Mouse (Mus musculus) fibroblast of lung, adult 2 months (primary cell): ENCODE results near the gene Stpg3.

Source experiments
- DNase-seq: peaks from one replicate; pipeline ENCODE4 v3.0.0-alpha.2; 2011; ENCODE audit warnings: low read depth

Gene Stpg3

DNA sequence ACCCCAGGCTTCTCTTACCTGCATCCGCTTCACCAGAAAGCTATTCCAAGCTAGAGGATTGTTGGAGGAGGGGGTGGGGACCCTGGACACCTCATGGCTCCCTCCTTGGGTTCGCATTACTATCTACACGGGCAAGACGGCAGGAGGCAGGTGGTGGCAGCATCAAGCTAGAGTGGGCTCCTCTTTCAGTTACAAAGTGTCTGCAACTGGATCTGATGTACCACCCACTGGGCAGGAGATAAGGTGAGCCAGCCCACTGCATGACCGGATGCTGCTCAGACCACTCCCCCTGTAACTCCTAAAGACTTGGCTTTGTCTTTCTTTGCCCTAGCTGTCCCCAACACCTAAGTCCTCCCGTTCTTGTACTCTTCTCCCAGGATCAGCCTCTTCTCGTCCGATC, 22.2 kb upstream of the Stpg3 start, which contains the start of gene Rnf224:
TSS of gene Rnf224 (minus strand) at position 174 of the 400 bp plus-strand sequence.
- no peak for DNase-seq

DNA sequence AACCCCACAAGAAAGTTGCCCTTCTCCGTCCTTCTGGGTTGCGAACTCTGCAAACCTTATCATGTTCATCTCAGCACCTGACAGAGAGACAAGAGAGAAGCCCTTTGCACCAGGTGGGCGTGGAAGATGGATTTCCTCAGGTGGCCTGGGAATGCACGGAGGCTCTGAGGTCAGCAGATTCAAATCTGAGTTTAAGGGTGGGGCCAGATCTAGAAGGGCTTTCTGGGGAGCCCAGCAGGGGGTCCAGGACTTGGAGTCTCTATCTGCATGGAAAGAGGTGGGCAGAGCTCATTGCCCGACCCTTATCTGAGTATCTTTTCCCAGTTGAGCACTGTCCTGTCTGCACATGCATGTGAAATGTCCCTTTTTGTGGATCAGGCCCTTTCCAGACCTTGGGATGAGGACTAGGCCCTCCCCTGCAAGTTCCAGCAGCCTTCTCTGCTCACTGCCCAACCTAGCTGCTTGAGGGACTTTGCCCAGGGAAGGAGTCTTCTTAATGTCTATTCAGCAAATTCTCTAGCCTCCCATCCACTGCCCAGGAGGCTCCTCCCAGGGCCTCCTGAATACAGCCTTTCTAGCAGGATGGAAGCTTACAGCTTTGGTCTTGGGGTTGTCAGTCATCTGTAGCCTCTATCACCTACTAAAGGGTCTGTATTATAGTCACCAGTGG, 20.2 kb upstream of the Stpg3 start:
- no peak for DNase-seq

DNA sequence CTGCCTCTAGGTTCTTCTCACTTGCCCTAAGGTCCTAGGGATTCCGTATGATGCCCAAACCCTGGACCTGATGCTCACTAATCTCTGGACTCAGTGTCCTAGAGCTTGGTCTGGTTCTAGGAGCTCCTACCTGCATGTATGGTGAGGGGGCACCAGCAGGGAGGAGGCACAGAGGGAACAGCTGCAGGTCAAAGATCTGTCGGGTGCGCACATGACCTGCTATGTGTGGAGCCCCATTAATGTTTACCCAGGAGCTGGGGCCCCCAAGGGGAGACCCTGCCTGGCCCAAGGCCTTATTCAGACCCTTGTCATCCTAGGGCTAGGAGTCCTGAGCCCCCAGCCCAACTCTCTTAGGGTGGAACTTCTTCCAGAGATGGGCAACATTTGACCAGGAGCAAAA, 19.6 kb upstream of the Stpg3 start, which contains the start of gene Slc34a3:
TSS of gene Slc34a3 (minus strand) at position 315 of the 400 bp plus-strand sequence.
- no peak for DNase-seq

DNA sequence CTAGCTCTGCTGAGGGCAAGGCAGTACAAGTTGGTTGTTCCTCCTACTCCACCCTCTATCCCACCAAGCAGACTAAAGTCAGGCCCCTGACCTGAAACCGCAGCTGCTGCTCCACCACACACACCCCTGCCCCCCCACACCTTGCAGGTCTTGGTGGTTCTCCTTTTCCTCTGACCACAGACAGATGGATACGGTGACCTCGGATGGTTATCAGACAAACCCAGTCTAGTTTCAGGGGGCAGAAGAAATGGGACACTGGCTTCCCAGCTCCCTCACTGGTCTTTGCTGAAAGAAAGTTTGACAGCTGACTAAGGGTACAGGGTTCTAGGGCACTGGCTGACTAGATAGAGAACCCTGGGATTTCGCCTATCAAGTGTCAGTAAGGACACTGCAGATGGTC, 19.0 kb upstream of the Stpg3 start:
- no peak for DNase-seq

DNA sequence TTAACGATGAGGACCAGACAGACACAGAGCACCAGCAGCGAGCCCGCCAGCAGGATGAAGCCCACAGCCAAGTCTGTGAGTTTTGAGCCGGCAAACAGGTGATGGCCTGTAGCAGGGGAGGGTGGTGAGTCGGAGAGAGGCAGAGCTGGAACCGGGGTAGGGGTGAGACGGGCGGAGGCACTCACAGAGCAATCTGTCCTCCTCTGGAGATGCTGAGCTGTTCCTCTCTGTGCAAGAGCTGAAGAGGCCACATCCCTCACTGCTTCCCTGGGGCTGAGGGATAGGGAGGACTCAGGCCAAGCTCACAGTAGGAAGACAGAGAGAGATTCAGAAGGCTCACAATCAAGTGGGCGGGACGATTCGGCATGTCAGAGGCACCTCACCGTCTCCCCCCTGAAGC, 16.6 kb upstream of the Stpg3 start:
- no peak for DNase-seq

DNA sequence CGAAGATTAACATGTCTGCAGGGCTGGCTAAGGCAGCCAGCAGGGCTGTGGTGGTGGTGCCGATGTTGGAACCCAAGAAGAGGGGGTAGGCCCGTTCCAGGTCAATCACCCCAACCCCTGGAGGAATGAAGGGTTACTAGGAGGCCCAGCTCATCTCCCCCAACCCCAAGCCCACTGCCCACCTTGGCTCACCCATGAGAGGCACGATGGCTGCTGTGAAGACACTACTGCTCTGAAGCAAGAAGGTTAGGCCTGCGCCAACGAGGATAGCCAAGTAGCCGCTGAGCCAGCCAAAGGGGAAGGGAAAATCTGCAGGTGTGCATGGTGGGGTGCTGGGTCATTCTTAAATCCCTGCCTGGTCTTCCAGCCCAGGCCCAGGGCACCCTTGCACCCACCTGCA, 16.1 kb upstream of the Stpg3 start:
- no peak for DNase-seq

DNA sequence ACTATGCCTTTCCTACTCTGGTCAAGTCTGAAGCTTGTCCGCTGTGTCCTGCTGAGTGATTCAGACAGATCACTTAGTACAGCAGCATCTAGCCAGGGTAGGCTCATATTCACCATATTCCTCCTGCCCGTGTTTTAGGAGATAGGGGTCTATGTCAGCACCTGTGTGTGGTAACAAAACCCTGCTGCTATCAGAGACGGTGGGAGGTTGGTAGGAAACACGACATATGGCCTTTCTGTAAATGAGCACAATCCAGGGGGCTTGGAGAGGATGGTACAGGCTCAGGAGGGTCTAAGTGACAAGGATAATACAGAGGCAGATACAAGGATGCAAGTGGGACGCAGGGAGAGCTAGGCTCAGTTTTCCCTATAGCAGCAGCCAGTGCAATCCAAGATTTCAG, 15.1 kb upstream of the Stpg3 start:
- no peak for DNase-seq

DNA sequence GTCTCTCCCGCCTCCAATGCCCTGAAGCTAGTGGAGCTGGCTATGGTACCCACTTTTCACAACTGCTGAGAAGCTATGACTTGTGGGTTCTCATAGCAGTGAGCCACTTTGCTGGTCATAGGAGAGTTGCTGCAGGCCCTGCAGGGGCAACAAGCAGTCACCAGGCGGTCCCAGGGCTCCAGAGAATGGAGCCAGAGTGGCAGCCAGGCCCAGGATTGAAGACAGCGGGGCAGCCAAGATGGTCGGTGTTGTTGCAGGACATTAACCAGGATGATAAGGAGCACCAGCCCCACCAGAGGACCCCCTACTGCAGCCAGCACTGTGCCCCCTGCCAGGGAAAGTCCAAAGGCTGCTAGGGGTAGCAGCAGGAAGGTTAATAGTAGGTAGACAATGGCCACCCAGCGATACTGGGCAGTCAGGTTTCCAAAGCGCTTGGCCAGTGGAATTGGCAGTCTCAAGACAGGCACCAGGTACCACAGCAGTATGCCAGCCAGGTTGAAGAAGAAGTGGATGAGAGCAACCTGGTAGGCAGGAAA, 14.6 kb upstream of the Stpg3 start:
- DNase-seq, result no peak

DNA sequence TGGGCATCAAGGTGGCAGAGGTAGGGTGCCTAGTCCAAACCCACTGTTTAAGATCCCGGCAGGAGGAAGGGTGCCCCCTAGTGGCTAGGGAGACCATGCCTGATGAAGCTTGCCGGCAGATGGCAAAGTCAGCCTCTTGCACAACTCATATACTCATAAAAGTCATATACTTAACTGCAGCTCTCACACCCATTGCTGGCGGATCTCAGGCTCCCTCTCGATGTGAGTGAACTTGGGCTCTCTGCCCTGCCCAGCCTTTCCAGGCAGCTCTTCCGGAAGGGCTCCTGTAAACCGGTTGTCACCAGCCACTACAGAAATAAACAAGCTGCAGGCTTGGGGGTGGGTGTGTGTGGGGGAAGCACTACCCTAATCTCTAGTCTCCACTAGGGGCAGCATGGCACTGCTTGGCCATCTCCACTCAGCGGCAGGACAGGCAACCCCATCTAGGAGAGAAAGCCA, 14.0 kb upstream of the Stpg3 start:
- DNase-seq, result peak; percentile 87

DNA sequence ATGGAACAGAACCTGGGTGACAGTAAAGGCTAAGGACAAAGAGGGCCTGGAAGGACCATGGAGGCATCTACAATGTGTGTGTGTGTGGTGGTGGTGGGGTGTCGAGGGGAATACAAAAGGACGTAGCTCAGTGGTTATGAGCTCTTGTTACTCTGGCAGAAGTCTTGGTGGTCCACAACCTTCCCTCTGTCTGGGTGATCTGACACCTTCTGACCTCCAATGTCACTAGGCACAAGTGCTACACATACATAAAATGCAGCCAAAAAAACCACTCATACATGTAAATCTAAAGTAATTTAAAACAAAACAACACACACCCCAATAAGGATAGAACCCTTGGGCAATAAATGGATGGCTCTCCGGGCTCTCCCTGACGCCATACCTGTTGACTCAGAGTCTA, 13.0 kb upstream of the Stpg3 start:
- DNase-seq, result no peak

DNA sequence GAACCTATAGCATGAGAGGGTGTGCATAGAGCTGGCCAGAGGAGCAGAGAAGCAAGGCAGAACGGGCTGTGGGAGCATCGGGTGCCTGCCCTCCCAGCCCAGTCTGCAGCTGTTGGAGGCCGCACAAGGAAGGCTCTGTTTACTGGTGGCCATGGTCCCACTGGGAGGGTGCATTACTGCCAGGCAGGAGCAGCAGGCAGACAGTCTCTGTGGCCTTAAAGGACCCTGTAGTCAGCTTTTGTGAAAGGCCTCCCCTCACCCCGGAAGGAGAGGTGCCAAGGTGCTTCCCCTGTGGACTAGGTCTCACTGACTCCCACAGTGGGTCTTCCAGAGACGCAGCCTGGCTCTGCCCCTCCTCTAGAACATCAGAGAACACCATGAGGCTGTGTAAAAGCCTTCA, 12.4 kb upstream of the Stpg3 start:
- no peak for DNase-seq

DNA sequence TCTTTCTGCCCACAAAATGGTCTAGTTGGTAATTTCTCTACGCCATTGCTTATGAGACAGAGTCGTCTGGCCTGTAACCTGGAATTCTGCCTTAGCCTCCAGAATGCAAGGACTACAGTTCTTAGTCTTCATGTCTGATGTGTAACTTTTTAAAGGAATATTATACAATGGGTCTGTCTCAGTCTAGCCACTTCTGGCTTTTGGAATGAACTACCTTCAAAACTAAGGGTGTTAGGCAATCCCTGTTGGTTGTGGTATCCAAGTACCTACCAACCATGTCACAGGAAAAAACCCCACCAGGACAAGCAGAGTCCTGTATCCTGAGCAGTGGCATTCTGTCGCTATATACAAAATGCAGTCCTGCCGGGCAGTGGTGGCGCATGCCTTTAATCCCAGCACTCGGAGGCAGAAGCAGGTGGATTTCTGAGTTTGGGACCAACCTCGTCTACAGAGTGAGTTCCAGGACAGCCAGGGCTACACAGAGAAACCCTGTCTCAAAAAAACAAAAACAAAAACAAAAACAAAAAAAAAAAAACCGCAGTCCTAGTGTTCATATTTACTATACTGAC, 11.5 kb upstream of the Stpg3 start:
- no peak for DNase-seq

DNA sequence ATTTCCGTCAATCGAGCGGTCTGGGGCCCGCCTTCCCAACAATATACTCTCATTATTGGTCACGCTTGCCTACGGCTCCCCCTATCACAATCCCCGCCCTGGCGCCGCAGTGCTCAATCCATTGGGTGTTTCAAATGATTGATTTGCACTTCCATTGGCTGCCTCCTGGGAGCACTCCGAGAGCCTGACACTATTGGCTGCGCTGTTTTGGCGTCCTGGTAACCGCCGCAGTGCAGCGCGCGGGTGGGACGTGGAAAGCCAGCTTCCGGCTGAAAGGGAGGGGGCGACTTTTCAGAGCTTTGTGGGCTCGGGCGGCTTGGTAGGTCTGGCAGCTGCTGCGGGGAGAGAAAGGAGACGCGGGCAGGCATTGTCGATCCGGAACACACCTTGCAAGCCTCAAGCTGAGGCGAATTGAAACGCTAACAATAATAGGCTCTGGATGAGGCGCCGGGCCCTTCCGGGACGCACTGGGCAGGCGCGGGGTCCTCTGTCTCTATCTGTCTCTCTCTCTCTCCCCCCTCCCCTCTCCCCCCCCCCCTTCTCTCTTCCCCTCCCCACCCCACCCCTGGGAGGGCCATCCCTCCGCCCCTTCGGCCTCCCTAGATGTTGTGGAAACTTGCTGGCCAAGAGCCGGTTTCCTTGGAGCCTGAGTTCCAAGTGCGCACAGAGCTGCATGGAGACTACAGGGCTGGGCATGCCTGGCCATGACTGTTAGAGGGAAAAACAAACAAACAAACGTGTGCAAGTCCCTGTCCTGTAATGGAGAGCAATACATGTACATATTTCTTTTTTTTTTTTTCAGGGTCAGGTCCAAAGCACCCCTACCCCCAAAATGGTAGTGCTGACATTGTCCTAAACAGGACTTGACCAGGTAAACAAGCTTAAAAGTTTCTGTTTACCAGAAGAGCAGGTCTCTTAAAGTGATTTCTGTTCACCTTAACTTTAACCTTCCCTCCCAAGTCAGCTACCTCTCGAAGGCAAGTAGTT, 10.6 kb upstream of the Stpg3 start:
- DNase-seq, result peak; percentile 99

DNA sequence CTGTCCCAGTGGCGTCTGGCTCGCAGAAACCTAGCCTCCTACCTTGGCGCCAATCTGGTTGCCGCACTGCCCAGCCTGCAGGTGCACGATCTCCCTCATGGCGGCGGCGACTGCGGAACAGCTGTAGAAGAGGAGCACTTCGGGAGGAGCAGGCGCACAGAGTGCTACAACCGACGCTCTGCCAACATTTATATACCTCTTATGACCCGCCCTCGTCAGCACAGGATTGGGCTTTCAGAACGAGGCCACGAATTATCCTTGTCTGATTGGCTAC, 10.0 kb upstream of the Stpg3 start, which contains the start of gene Tubb4b:
TSS of gene Tubb4b (minus strand) at position 211 of the 274 bp plus-strand sequence.
- DNase-seq, result no peak

DNA sequence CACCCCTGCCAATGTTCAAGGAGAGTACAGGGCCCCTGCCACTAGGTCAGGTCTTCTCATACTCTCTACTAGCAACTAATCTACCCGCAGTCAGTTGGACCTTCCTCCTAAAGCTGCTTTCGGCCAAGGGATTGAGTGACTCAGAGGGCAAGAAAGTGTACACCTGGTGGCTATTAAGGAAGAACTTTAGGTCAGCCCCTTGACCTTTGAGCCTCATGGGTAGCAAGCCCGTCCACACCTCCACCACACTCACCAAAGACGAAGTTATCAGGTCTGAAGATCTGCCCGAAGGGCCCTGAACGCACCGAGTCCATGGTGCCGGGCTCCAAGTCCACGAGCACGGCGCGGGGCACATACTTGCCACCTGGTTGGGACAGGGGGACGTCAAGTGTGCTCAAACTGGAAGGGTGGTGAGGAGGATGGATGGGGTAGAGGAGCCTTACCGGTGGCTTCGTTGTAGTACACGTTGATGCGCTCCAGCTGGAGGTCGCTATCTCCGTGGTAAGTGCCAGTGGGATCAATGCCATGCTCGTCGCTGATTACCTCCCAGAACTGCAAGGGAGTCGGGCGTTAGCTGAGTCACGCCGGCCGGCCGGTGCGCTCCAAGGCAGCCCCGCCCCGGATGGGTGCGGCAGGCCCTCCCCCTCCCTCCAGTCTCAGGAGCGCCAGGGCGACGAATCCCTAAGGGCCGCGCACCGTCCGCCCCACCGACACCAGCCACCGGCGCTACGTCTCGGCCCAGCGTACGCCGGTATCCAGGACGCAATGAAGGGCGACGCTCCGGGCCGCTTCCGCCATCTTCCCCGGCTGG, 9.4 kb upstream of the Stpg3 start:
- peak; percentile 33 for DNase-seq

DNA sequence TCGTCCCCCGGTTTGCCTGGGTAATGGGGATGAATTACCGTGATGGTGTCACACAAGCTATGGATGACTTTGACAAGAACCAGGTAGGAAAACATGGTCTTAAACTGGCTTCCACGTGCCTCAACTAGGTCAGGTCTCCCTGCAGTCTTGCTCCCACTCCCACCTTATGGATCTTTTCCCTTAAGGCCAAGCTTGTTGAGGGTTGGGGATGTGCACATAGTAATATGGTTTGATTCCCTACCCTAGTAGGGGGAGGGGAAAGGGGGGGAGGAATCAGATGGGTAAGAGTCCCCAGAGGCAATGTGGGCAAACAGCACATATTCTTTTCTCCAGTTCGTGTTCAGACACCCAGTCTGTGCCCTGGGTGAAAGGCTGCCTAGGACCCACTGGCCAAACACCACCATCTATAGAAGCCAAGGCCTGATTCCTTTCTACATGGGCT, 6.9 kb upstream of the Stpg3 start:
- no peak for DNase-seq

DNA sequence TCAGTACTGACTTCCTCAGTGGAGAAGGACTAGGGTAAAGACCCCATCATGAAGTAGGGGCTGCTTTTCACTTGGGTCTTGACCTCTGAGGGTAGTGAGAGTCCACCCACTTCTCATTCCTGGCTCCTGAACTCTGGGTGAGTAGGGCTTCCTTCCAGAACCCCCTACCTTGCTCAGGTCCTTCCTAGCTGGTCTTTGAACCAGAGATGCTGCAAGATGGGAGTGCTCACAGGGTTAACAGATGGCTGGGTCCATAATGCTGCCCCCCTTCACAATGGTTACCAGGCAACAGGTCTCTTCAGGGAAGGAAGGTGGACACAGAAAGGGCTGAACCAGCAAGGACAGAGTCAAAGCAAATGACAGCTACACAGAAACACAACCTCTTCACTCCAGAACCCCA, 4.0 kb upstream of the Stpg3 start, which contains the start of gene Fam166a:
TSS of gene Fam166a (plus strand) at position 301 of the 400 bp plus-strand sequence.
- no peak for DNase-seq

DNA sequence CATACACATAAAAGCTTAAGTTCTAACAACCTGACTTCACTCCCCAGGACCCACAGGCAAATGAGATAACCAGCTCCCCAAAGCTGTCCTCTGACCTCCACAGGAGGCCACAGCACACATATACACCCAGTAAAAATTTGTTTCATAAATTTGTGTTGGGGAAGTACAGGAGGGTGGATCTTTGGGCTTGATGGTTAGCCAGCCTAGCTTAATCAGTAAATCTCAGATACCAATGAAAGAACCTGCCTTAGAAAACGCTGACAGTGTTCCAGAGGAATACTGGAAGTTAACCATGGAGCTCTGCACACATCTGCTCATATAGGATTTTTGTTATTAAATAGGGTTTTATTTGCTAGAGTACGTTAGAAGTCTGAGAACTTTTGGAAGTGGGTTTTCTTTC, 3.2 kb upstream of the Stpg3 start:
- DNase-seq, result no peak

DNA sequence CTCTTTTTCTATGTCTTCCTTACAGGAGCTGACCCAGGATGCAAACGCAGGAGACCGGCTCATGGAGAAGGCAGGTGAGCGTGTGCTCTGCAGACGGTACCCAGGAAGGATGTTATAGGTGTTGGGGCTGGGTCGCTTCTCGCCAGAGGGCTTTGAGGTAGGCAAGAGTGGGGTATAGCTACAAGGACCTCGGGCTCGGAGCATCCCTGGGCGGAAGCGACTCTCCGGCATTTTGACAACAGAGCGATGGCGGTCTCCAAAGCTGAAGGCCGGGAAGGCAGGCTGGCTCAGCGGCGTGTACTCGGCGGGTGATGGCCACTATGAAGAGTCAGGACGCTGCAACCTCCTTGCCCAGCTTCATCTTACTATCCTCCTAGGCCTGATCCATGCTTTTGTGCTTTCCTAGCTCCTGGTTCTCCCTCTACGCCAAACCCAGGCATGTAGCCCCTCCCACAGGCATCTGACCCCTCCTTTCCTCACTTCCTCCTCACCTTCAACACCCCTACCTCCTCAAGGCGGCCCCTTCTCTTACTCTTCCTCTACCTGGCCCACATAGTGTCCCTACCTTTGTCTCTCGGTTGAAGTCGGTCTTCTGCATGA, 1.1 kb downstream of the Stpg3 start:
- DNase-seq, result no peak

DNA sequence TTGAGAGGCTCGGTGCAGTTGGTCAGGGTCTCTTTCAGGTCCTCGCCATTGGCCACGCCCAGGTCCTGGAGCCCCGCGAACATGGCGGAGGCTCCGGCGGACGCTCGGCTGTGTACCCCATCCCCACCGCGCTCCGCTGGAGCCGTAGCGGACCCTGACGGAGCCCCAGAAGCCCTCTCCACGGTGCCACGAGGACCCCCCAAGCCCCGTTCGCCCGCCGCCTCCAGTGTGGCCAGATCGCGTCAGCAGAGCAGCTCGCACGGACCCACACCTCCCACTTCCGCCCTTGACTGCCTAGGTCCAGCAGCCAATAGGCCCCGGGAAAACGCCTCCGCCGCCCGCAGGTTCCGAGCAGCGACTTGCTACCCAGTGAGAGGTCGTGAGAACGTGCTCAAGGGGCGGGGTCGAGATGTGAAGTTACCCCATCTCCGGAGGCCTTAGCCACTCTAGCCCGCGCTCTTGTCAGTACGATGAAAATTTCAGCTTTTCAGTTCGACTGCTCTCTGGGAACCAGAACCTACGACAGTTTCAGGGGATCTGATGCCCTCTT, 3.2 kb downstream of the Stpg3 start, which contains the start of gene Nelfb:
TSS of gene Nelfb (minus strand) at position 369 of the 550 bp plus-strand sequence.
- peak; percentile 83 for DNase-seq

DNA sequence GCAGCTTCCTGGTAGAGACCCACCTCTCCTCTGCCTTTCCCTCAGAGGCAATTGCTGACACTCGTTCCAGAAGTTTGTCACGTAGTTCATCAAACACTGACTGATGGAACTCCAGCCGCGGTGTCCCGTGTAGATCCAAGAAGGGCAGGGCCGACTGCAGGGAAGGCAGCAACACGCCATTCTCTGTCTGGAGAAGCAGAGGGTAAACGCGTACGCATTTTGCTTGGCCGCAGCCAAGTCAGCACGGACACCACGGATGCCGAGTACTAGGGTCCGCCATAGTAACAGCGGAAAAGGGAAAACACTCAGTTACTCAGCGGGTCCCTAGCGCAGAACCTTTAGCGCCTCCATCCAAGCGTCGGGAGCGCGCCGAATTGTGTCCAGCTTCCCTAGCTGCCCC, 3.8 kb downstream of the Stpg3 start:
- DNase-seq, result no peak
